Mouse (Mus musculus) B cell, adult (primary cell): ENCODE measurements around the gene Zc3h10. TPM values are rescaled to one million over a fixed set of nuclear protein-coding genes. Genes with fewer than 3 reads are reported as not detected.

ENCODE experiments used
- total RNA-seq: library from RNA; stranded (reverse); gene quantifications from 4 replicates; pipeline ENCODE4 v1.2.4, GENCODE M21; 2023; ENCODE audit not compliant: inconsistent age

Zc3h10 gene
- 80.4 to 85.9 TPM (median 83.5 TPM) in 4 replicates for total RNA-seq

DNA sequence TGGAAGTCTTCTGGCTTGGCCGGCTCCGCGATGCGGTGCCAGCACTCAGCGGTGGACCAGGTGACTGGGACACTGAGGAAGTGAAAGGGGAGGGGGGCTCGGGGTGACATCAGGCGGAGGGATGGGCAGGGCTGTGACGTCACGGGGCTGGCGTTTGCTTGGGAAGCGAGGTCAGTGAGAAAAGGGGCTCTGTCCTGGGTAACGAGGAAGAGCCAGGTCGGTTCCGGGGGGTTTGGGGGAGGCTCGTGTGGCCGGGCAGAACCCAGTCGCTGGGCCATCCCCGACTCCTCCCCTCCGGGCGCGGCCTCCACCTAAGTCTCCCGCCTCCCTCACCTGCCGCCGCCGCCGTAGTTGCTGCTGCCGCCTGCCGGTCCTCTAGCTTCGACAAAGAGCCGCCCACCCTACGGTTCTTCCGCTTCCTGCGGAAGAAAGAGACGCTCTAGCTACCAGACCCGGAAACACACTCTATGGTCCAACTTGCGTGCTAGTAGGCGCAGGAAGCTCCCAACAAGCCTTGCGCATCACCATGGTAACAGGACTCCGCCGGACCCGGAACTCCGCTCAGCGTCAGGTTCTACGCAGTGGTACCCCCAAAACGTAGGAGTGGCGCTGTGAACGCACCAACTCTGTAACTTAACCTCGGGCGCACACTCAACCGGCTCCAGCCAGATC, at the start of gene Zc3h10:
Zc3h10 (minus strand) TSS at position 414 of the 672 bp plus-strand sequence.

GRCm38 (mm10) chr10:128589464-128590192, 42.1 kb upstream of the Zc3h10 start, which contains the start of gene Erbb3:
Gene Erbb3, minus strand, starts transcription at chr10:128589652.

DNA sequence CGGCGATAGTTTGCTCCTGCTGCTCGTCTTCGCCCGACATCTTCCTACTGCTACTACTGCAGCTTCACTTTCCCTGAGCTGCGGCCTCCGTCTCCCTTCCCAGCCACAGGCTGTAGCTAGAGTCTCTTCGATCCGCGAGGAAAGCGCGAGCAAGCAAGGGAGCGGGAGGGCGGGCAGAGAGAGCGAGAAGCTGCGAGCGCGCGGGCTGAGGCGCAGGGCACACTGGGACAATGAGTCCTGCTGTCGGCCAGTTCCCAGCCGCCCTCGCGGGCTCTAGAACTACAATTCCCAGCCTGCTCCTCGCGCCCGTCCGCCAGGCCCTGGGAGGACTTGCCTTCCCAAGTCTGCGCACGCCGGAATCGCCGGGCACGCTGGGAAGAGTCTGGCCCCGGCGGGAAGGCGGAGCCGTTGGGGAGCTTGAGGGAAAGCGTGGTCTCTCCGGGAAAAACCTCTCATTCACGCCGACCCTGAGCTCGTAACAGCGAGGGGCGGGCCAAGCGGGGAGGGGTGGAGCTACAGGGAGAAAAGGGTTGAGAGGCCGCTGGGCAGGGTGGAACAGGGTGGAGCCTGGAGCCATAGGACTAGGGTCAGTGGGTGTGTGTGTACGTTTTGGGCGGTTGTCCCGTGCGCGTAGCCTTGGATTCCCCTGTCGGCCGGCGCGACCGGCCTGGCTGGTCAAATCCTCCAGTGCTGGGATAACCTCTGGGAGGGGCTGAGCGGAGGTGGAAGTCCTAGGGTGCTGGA, 18.4 kb upstream of the Zc3h10 start, which contains the start of gene Pa2g4:
Pa2g4 (minus strand) TSS at position 200 of the 744 bp plus-strand sequence.

DNA sequence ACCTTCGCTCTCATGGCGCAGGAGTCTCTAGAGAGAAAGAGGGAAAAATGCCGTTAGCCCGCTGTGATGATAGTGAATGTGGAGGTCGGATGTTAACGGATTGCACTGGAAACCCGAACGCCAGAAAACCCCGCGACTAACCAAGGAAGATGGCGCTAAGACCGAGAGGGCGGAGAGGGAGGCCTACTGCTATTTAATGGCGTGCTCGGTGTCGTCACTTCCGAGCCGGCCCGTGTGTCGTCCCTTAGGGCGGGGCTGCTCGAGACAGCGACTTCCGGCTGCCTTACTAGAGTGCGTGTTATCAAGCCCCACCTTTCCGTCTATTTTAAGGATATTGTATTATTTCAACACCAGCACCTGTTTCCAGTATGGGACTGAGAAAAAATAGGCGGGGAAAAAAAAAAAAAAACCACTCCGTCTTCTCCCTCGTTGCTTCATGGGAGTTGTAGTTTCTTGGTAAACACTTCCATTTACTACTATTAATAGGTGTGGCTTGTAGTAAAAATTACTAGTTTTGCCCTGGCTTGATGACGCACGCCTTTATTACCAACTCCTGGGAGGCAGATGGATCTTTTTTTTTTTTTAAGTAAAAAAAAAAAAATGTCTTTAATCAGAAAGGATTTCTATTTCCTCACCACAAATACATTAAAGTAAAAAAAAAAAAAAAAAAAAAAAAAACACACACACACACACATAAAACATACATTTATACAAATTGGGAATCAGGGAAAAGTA, 1.5 kb upstream of the Zc3h10 start, which contains the start of gene Rpl41:
Rpl41 (minus strand) TSS at position 359 of the 735 bp plus-strand sequence.

GRCm38 (mm10) chr10:128525671-128526308, 21.8 kb downstream of the Zc3h10 start, which contains the start of gene Esyt1:
Gene Esyt1, minus strand, starts transcription at chr10:128525871.

GRCm38 (mm10) chr10:128498590-128498989, 49.0 kb downstream of the Zc3h10 start, which contains the start of gene Myl6b:
Gene Myl6b, minus strand, starts transcription at chr10:128498685.

DNA sequence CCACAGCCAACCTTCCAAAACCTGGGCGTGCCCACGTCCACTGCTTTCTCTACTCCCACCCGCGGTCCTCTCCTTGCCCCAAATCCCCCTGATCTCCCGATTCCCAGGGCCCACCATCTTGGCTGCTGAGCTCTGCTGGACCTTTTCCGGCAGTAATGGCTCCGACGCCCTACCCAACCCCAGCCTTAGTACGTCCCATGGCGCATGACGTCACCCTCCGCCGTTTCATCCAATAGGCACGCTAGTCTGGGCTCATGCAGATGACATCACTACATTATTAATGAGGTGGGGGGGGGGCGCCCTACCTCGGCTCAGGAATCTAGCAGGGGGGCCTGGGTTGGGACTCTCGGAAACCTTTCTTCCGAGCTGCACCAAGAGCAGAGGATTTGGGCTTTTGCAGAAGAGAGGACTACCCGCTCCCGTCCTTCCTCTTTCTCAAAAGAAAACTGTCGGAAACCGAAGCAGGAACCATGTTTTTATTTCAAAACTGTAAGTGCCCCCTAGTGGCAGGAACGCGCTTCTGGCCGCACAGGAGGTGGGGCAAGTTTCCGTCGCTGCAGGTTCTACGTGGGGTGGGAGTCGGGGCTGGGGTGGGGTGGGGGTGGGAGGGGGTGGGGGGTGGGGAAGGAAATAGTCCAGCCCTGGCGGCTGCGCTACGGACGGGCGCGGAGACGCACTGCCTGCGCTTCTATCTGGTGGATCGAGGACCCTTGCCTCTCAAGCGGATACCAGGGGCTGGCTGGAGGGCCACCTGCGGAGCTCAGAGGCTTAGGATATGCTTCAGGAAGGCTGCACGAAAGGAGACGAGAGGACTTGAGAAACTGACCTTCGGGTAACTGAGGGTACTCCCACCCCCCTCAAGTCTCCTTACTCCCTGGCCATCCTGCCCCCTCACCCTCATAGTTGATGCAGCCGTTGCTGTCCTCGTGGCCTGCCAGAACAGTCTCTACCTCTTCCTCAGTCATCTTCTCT, 53.6 kb downstream of the Zc3h10 start, which contains the start of gene Myl6:
Myl6 (minus strand) TSS at position 451 of the 972 bp plus-strand sequence.

Other genes starting within 250 kb of the Zc3h10 start
- gene Il23a, start 249.0 kb downstream of the Zc3h10 start, total RNA-seq: 0.30 TPM in 1 of 4 replicates, not detected in the others
- gene Pan2, start 244.4 kb downstream of the Zc3h10 start, total RNA-seq: 57.7 to 65.1 TPM (median 61.2 TPM) in 4 replicates
- 19.3 to 27.7 TPM (median 21.7 TPM) in 4 replicates for gene Cnpy2, start 225.3 kb downstream of the Zc3h10 start, total RNA-seq
- 105 to 106 TPM (median 105 TPM) in 4 replicates for gene Cs, start 210.0 kb downstream of the Zc3h10 start, total RNA-seq
- 29.6 to 36.9 TPM (median 33.0 TPM) in 4 replicates for gene Coq10a, start 178.8 kb downstream of the Zc3h10 start, total RNA-seq
- gene Ankrd52, start 170.7 kb downstream of the Zc3h10 start, total RNA-seq: 66.2 to 68.1 TPM (median 67.1 TPM) in 4 replicates
- gene Slc39a5, start 146.5 kb downstream of the Zc3h10 start, total RNA-seq: 0.83 TPM in 1 of 4 replicates, not detected in the others
- gene Nabp2, start 136.3 kb downstream of the Zc3h10 start, total RNA-seq: 49.3 to 60.3 TPM (median 54.7 TPM) in 4 replicates
- 58.7 to 71.1 TPM (median 64.1 TPM) in 4 replicates for gene Rnf41, start 136.1 kb downstream of the Zc3h10 start, total RNA-seq
- gene Smarcc2, start 88.5 kb downstream of the Zc3h10 start, total RNA-seq: 149 to 158 TPM (median 152 TPM) in 4 replicates
- gene Myl6, start 53.6 kb downstream of the Zc3h10 start, total RNA-seq: 518 to 597 TPM (median 546 TPM) in 4 replicates
- 0.67 to 0.69 TPM in 2 of 4 replicates, not detected in the others for gene Myl6b, start 49.1 kb downstream of the Zc3h10 start, total RNA-seq
- 238 to 249 TPM (median 246 TPM) in 4 replicates for gene Esyt1, start 21.9 kb downstream of the Zc3h10 start, total RNA-seq
- 3,879 to 4,089 TPM (median 3,915 TPM) in 4 replicates for gene Rpl41, start 1.5 kb upstream of the Zc3h10 start, total RNA-seq
- 78.9 to 84.1 TPM (median 82.9 TPM) in 4 replicates for gene Pa2g4, start 18.2 kb upstream of the Zc3h10 start, total RNA-seq
- gene Erbb3, start 41.9 kb upstream of the Zc3h10 start, total RNA-seq: 1.1 to 1.3 TPM (median 1.1 TPM) in 4 replicates
- 1,201 to 1,335 TPM (median 1,220 TPM) in 4 replicates for gene Rps26, start 79.0 kb upstream of the Zc3h10 start, total RNA-seq
- 0.15 TPM in 1 of 4 replicates, not detected in the others for gene Ikzf4, start 98.2 kb upstream of the Zc3h10 start, total RNA-seq
- gene Suox, start 126.3 kb upstream of the Zc3h10 start, total RNA-seq: 7.2 to 8.1 TPM (median 7.7 TPM) in 4 replicates
- 61.7 to 64.7 TPM (median 62.8 TPM) in 4 replicates for gene Rab5b, start 148.5 kb upstream of the Zc3h10 start, total RNA-seq
- 0.54 to 0.83 TPM (median 0.67 TPM) in 4 replicates for gene Pmel, start 156.4 kb upstream of the Zc3h10 start, total RNA-seq
- gene Cdk2, start 157.3 kb upstream of the Zc3h10 start, total RNA-seq: 44.0 to 57.4 TPM (median 48.5 TPM) in 4 replicates
- gene Dgka, start 197.1 kb upstream of the Zc3h10 start, total RNA-seq: 175 to 191 TPM (median 178 TPM) in 4 replicates
- gene Pym1, start 200.1 kb upstream of the Zc3h10 start, total RNA-seq: 43.4 to 50.0 TPM (median 45.3 TPM) in 4 replicates
- 0.22 to 0.45 TPM in 2 of 4 replicates, not detected in the others for gene Mmp19, start 243.1 kb upstream of the Zc3h10 start, total RNA-seq